Mouse (Mus musculus): ENCODE data around the gene Sapcd1. TPM values are rescaled to one million over a fixed set of nuclear protein-coding genes. Genes with fewer than 3 reads are reported as not detected.
A peak's percentile ranks its signal among the peaks of the same experiment; 100 is the strongest.
"Not testable (repeated sequence)": the region's sequence is repeated elsewhere in the genome, so short reads cannot be mapped to it uniquely, and the experiment has no call there.

Sapcd1 gene
- total RNA-seq, 4 experiments from 2014 or later = not detected

- no peak for DNase-seq (ENCODE audit: low spot score in 2 of 2)
Observed at GRCm38 (mm10) chr17:35055691-35056495, 28.1 kb upstream of the Sapcd1 start.

- no peak for DNase-seq (ENCODE audit: low spot score in 2 of 2)
Observed at GRCm38 (mm10) chr17:35052271-35052798, 24.5 kb upstream of the Sapcd1 start.

- peak in 1 of 2 experiments; percentile 43 for DNase-seq (ENCODE audit: low spot score in 2 of 2)
Observed at GRCm38 (mm10) chr17:35051156-35052086, 23.6 kb upstream of the Sapcd1 start.

GRCm38 (mm10) chr17:35050126-35050750, 22.4 kb upstream of the Sapcd1 start:
- peak; percentile 37 to 53 for DNase-seq (ENCODE audit: low spot score in 2 of 2)

- DNase-seq (ENCODE audit: low spot score in 2 of 2) = no peak
Observed at GRCm38 (mm10) chr17:35049561-35050016, 21.8 kb upstream of the Sapcd1 start, which contains the start of gene Clic1. Gene Clic1, plus strand, starts transcription at chr17:35049966.

GRCm38 (mm10) chr17:35048932-35049440, 21.2 kb upstream of the Sapcd1 start:
- DNase-seq (ENCODE audit: low spot score in 2 of 2) = no peak

- no peak for DNase-seq (ENCODE audit: low spot score in 2 of 2)
Observed at GRCm38 (mm10) chr17:35048149-35048931, 20.5 kb upstream of the Sapcd1 start.

- DNase-seq (ENCODE audit: low spot score in 2 of 2) = no peak
Observed at GRCm38 (mm10) chr17:35047688-35048087, 19.9 kb upstream of the Sapcd1 start.

GRCm38 (mm10) chr17:35046681-35047455, 19.1 kb upstream of the Sapcd1 start, which contains the start of gene Msh5:
Gene Msh5, minus strand, starts transcription at chr17:35046745.
- peak; percentile 92 to 93 for DNase-seq (ENCODE audit: low spot score in 2 of 2)

GRCm38 (mm10) chr17:35045807-35046680, 18.2 kb upstream of the Sapcd1 start:
- no peak for DNase-seq (ENCODE audit: low spot score in 2 of 2)

- DNase-seq (ENCODE audit: low spot score in 2 of 2) = no peak
Observed at GRCm38 (mm10) chr17:35044904-35045806, 17.3 kb upstream of the Sapcd1 start.

- no peak for DNase-seq (ENCODE audit: low spot score in 2 of 2)
Observed at GRCm38 (mm10) chr17:35043794-35044193, 16.0 kb upstream of the Sapcd1 start.

GRCm38 (mm10) chr17:35039121-35039873, 11.5 kb upstream of the Sapcd1 start:
- no peak for DNase-seq (ENCODE audit: low spot score in 2 of 2)

- DNase-seq (ENCODE audit: low spot score in 2 of 2) = no peak
Observed at GRCm38 (mm10) chr17:35034896-35035295, 7.1 kb upstream of the Sapcd1 start.

GRCm38 (mm10) chr17:35033703-35034102, 5.9 kb upstream of the Sapcd1 start:
- not testable (repeated sequence) for DNase-seq (ENCODE audit: low spot score in 2 of 2)

- no peak for DNase-seq (ENCODE audit: low spot score in 2 of 2)
Observed at GRCm38 (mm10) chr17:35032323-35032870, 4.6 kb upstream of the Sapcd1 start.

All from gastrocnemius, adult 8-10 months (tissue).